Mouse (Mus musculus) lung, postnatal 0 days (tissue): ENCODE measurements at regions not wholly inside any gene's neighbourhood (a gene's known extent, or its start where the extent isn't known, plus 50 kb on each side); places are given as distances from the start of the nearest gene placed in this dataset.

ENCODE experiments used
- ATAC-seq: fragments of 200-750 bp; cut with Nextera tagmentation; 2 replicates; pipeline ENCODE4 v1.8.0; 2017; ENCODE audit warnings: moderate library complexity
- DNase-seq: peaks from one replicate; pipeline ENCODE4 v3.0.0-alpha.2; 2016; ENCODE audit warnings: low spot score
- H3K27ac ChIP-seq: fragments of 300-500 bp; sonication (generic); 2 replicates; pipeline ENCODE4 v1.5.1; 2014; ENCODE audit warnings: antibody characterized with exemption, mild to moderate bottlenecking, low read length, mixed read lengths
- H3K27me3 ChIP-seq: fragments of 300-500 bp; sonication (generic); replicated peaks from 2 replicates; pipeline ENCODE4 v1.6.1; 2014; ENCODE audit warnings: low read length, mixed read lengths; ENCODE audit not compliant: insufficient read depth
- H3K36me3 ChIP-seq: fragments of 300-500 bp; sonication (generic); 2 replicates; pipeline ENCODE4 v1.6.1; 2014; ENCODE audit warnings: low read length, mixed read lengths; ENCODE audit not compliant: insufficient read depth
- H3K4me1 ChIP-seq: fragments of 300-500 bp; sonication (generic); 2 replicates; pipeline ENCODE4 v1.6.1; 2014; ENCODE audit warnings: antibody characterized with exemption, low read depth, low read length, mixed read lengths; ENCODE audit not compliant: insufficient read depth
- H3K4me2 ChIP-seq: fragments of 300-500 bp; sonication (generic); replicated peaks from 2 replicates; pipeline ENCODE4 v1.6.1; 2014; ENCODE audit warnings: low read depth, mild to moderate bottlenecking, low read length, moderate library complexity, mixed read lengths
- H3K4me3 ChIP-seq: fragments of 300-500 bp; sonication (generic); 2 replicates; pipeline ENCODE4 v1.5.1; 2014; ENCODE audit warnings: low read depth, low read length
- H3K9ac ChIP-seq: fragments of 300-500 bp; sonication (generic); replicated peaks from 2 replicates; pipeline ENCODE4 v1.6.1; 2014; ENCODE audit warnings: low read depth, mild to moderate bottlenecking
- H3K9me3 ChIP-seq: fragments of 300-500 bp; sonication (generic); 2 replicates; pipeline ENCODE4 v1.6.1; 2016; ENCODE audit warnings: low read length, mixed read lengths
- CTCF ChIP-seq: IDR thresholded peaks from 2 replicates; pipeline ENCODE4 v1.5.1; 2016; ENCODE audit warnings: antibody characterized with exemption, mild to moderate bottlenecking
- EP300 ChIP-seq: IDR thresholded peaks from 2 replicates; pipeline ENCODE4 v1.6.1; 2016; ENCODE audit warnings: antibody characterized with exemption, mild to moderate bottlenecking, control low read depth
- WGBS: fragments of 180-500 bp; shearing (Covaris S2); extraction: QIAGEN DNeasy Blood & Tissue Kit; methylation state at CpG from one replicate; pipeline ENCODE4 v1.1.7; 2014; 5-methylcytosine and 5-hydroxymethylcytosine counted together

- no peaks in the 10 kb centered on the region for H3K9me3 ChIP-seq
- H3K27me3 ChIP-seq, result no peaks in the 10 kb centered on the region
- TF ChIP-seq CTCF (no peak), EP300 (no peak)
- WGBS, result 83% methylated on average over 12 of the region's 12 CpGs
- no peak overlapping the region for H3K4me3 ChIP-seq
- no peaks in the 10 kb centered on the region for H3K36me3 ChIP-seq
- ATAC-seq (no peak), DNase-seq (no peak)
- H3K4me1 ChIP-seq, result no peaks in the 10 kb centered on the region
- no peak overlapping the region for H3K4me2 ChIP-seq
- no peak overlapping the region for H3K9ac ChIP-seq
- H3K27ac ChIP-seq, result no peak overlapping the region
Observed at GRCm38 (mm10) chr3:138651361-138652205, 90.4 kb upstream of the Tspan5 start.

GRCm38 (mm10) chr3:138652206-138652605 is 89.8 kb upstream of the Tspan5 start:
- H3K4me1 ChIP-seq, result no peaks in the 10 kb centered on the region
- WGBS, result 92% methylated on average over 2 of the region's 2 CpGs
- H3K4me3 ChIP-seq, result no peak overlapping the region
- ATAC-seq (no peak), DNase-seq (no peak)
- no peaks in the 10 kb centered on the region for H3K36me3 ChIP-seq
- no peak overlapping the region for H3K4me2 ChIP-seq
- TF ChIP-seq CTCF (no peak), EP300 (no peak)
- no peak overlapping the region for H3K9ac ChIP-seq
- no peak overlapping the region for H3K27ac ChIP-seq
- no peaks in the 10 kb centered on the region for H3K9me3 ChIP-seq
- H3K27me3 ChIP-seq, result no peaks in the 10 kb centered on the region

DNA sequence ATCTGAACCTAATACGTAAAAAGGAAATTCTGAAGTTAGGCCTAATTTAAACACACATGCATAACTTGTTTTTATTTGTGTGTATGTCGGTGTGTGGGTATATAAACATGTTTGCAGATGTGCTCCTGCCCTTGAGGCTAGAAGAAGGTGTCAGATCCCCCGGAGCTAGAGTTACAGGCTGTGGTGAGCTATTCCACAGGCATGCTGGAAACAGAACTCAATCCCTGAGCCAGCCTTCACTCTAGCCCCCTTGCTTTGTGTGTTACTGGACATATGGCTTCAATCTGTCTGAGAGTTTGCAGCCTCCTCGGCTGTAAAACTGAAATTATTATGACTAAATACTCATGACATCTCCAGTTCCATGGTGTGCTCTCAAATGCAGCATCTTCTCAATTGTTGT is 89.3 kb upstream of the Tspan5 start:
- Histone ChIP-seq H3K27ac (no peak overlapping the region), H3K9me3 (no peaks in the 10 kb centered on the region), H3K27me3 (no peaks in the 10 kb centered on the region), H3K36me3 (no peaks in the 10 kb centered on the region), H3K4me1 (no peaks in the 10 kb centered on the region), H3K4me2 (no peak overlapping the region), H3K9ac (no peak overlapping the region), H3K4me3 (no peak overlapping the region)
- DNase-seq (no peak), ATAC-seq (no peak)
- WGBS, result 61% methylated on average over 4 of the region's 4 CpGs
- TF ChIP-seq EP300 (no peak), CTCF (no peak)

- Histone ChIP-seq H3K4me1 (no peaks in the 10 kb centered on the region), H3K36me3 (no peaks in the 10 kb centered on the region), H3K27me3 (no peaks in the 10 kb centered on the region), H3K27ac (no peak overlapping the region), H3K9me3 (no peaks in the 10 kb centered on the region), H3K4me2 (no peak overlapping the region), H3K9ac (no peak overlapping the region), H3K4me3 (no peak overlapping the region)
- ATAC-seq (no peak), DNase-seq (peak; percentile 5)
- TF ChIP-seq CTCF, result no peak
- no peak for TF ChIP-seq EP300
- 84% methylated on average over 13 of the region's 13 CpGs for WGBS
Observed at GRCm38 (mm10) chr3:138653549-138654246, 88.3 kb upstream of the Tspan5 start.

GRCm38 (mm10) chr3:138654610-138655371 is 87.2 kb upstream of the Tspan5 start:
- H3K27me3 ChIP-seq, result no peaks in the 10 kb centered on the region
- no peaks in the 10 kb centered on the region for H3K4me1 ChIP-seq
- no peaks in the 10 kb centered on the region for H3K9me3 ChIP-seq
- H3K36me3 ChIP-seq, result no peaks in the 10 kb centered on the region
- no peak overlapping the region for H3K4me3 ChIP-seq
- ATAC-seq, result peak; percentile 26; the same call in 1 of the 2 replicates
- no peak overlapping the region for H3K27ac ChIP-seq
- no peak overlapping the region for H3K9ac ChIP-seq
- 63% methylated on average over 16 of the region's 16 CpGs for WGBS
- no peak overlapping the region for H3K4me2 ChIP-seq
- peak; percentile 11 for DNase-seq
- TF ChIP-seq CTCF, result no peak
- no peak for TF ChIP-seq EP300

DNA sequence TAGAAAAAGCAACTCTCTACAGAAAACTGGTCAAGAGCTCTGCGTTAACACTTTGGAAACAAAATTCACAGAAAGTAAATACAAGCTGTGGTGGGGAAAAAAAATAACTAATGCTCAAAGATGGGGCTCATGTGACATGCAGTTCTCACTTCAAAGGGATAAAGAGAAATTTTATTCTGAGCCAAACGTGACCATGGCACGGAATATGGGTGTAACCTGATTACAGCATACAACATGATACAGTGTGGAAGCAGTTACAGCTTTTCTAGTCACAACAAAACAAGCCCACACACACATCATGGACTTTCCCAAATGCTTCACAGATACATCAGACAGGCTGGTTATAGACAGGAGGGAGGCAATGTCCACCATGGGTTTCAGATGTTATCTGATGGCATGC is 86.5 kb upstream of the Tspan5 start:
- TF ChIP-seq CTCF, result no peak

More for the DNA sequence above, 86.5 kb upstream of the Tspan5 start:
- DNase-seq (no peak), ATAC-seq (no peak)
- H3K9me3 ChIP-seq, result no peaks in the 10 kb centered on the region
- no peaks in the 10 kb centered on the region for H3K36me3 ChIP-seq
- no peak overlapping the region for H3K9ac ChIP-seq
- no peak overlapping the region for H3K27ac ChIP-seq
- H3K4me3 ChIP-seq, result no peak overlapping the region
- no peaks in the 10 kb centered on the region for H3K4me1 ChIP-seq
- no peaks in the 10 kb centered on the region for H3K27me3 ChIP-seq
- H3K4me2 ChIP-seq, result no peak overlapping the region
- WGBS, result 43% methylated on average over 3 of the region's 3 CpGs
